Mouse (Mus musculus): Measurements from ENCODE around the gene Crispld2. TPM values are rescaled to one million over a fixed set of nuclear protein-coding genes. Genes with fewer than 3 reads are reported as not detected.

The Crispld2 gene
- polyA plus RNA-seq, 1 experiment from 2014 or later: 2.3 TPM

GRCm38 (mm10) chr8:119986174-119986573 lies 6.1 kb upstream of the Crispld2 start:
- H3K27me3 ChIP-seq (ENCODE audit: control insufficient read depth, insufficient read depth, low read length): peaks cover 1% of the 10 kb centered on the region; the same call in 1 of the 2 replicates
- no peaks in the 10 kb centered on the region for H3K4me1 ChIP-seq (ENCODE audit: control insufficient read depth, insufficient read depth, low read length)
- no peak overlapping the region for H3K4me3 ChIP-seq (ENCODE audit: low read depth, low read length)
- H3K36me3 ChIP-seq (ENCODE audit: control insufficient read depth, insufficient read depth, low read length): no peaks in the 10 kb centered on the region
- no peak overlapping the region for H3K27ac ChIP-seq (ENCODE audit: low read depth, low read length)
- H3K9ac ChIP-seq (ENCODE audit: low read length): no peak overlapping the region
- no peak for ATAC-seq (ENCODE audit: low FRiP score)
- H3K9me3 ChIP-seq (ENCODE audit: control insufficient read depth, low read length): no peaks in the 10 kb centered on the region
- no peak for DNase-seq (ENCODE audit: low spot score, missing footprints)
- 71% methylated on average over 5 of the region's 5 CpGs for WGBS
- no peak overlapping the region for H3K4me2 ChIP-seq

GRCm38 (mm10) chr8:119988087-119988486 lies 4.2 kb upstream of the Crispld2 start:
- DNase-seq (ENCODE audit: low spot score, missing footprints) (no peak), ATAC-seq (ENCODE audit: low FRiP score) (no peak)
- WGBS: 80% methylated on average over 15 of the region's 15 CpGs
- peaks cover 18% of the 10 kb centered on the region for H3K27me3 ChIP-seq (ENCODE audit: control insufficient read depth, insufficient read depth, low read length)
- H3K4me1 ChIP-seq (ENCODE audit: control insufficient read depth, insufficient read depth, low read length): peaks cover 3% of the 10 kb centered on the region; the same call in 1 of the 2 replicates
- H3K36me3 ChIP-seq (ENCODE audit: control insufficient read depth, insufficient read depth, low read length): no peaks in the 10 kb centered on the region
- no peak overlapping the region for H3K4me3 ChIP-seq (ENCODE audit: low read depth, low read length)
- no peaks in the 10 kb centered on the region for H3K9me3 ChIP-seq (ENCODE audit: control insufficient read depth, low read length)
- no peak overlapping the region for H3K4me2 ChIP-seq
- no peak overlapping the region for H3K27ac ChIP-seq (ENCODE audit: low read depth, low read length)
- H3K9ac ChIP-seq (ENCODE audit: low read length): no peak overlapping the region

- Histone ChIP-seq H3K36me3 (ENCODE audit: control insufficient read depth, insufficient read depth, low read length) (no peaks in the 10 kb centered on the region), H3K4me1 (ENCODE audit: control insufficient read depth, insufficient read depth, low read length) (peaks cover 3% of the 10 kb centered on the region; the same call in 1 of the 2 replicates), H3K9me3 (ENCODE audit: control insufficient read depth, low read length) (no peaks in the 10 kb centered on the region), H3K4me2 (no peak overlapping the region), H3K9ac (ENCODE audit: low read length) (no peak overlapping the region), H3K27ac (ENCODE audit: low read depth, low read length) (no peak overlapping the region), H3K27me3 (ENCODE audit: control insufficient read depth, insufficient read depth, low read length) (peaks cover 24% of the 10 kb centered on the region), H3K4me3 (ENCODE audit: low read depth, low read length) (no peak overlapping the region)
- 85% methylated on average over 7 of the region's 7 CpGs for WGBS
- DNase-seq (ENCODE audit: low spot score, missing footprints) (no peak), ATAC-seq (ENCODE audit: low FRiP score) (no peak)
Measured at GRCm38 (mm10) chr8:119994114-119994513, 1.9 kb downstream of the Crispld2 start.

- peaks cover 3% of the 10 kb centered on the region; the same call in 1 of the 2 replicates for H3K4me1 ChIP-seq (ENCODE audit: control insufficient read depth, insufficient read depth, low read length)
- whole genome bisulfite sequencing: 74% methylated on average over 6 of the region's 6 CpGs
- no peak overlapping the region for H3K9ac ChIP-seq (ENCODE audit: low read length)
- H3K4me3 ChIP-seq (ENCODE audit: low read depth, low read length): no peak overlapping the region
- no peaks in the 10 kb centered on the region for H3K36me3 ChIP-seq (ENCODE audit: control insufficient read depth, insufficient read depth, low read length)
- H3K27ac ChIP-seq (ENCODE audit: low read depth, low read length): no peak overlapping the region
- DNase-seq (ENCODE audit: low spot score, missing footprints) (no peak), ATAC-seq (ENCODE audit: low FRiP score) (no peak)
- peaks cover 24% of the 10 kb centered on the region for H3K27me3 ChIP-seq (ENCODE audit: control insufficient read depth, insufficient read depth, low read length)
- no peaks in the 10 kb centered on the region for H3K9me3 ChIP-seq (ENCODE audit: control insufficient read depth, low read length)
- H3K4me2 ChIP-seq: no peak overlapping the region
Measured at GRCm38 (mm10) chr8:119994556-119994955, 2.3 kb downstream of the Crispld2 start.

DNA sequence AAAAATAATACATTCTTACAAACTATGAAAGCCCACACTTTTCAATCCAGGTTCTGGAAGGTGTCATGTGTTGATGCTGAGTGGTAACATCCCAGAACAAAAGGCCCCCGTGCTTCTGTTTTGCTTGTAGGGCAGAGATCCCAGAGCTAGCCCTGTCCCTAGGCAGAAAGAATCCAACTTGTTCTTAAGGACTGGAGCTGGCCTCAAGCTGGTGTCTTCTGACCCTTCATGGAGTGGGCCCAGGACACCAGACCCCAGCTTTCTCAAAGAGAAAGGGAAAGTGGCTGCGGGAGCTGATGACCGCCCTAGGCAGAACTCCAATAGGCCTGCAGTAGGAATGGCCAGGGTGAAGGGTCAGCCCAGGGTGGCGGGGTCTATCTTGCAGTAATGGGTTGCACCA lies 5.0 kb downstream of the Crispld2 start:
- 85% methylated on average over 4 of the region's 4 CpGs for WGBS
- Histone ChIP-seq H3K4me2 (no peak overlapping the region), H3K27ac (ENCODE audit: low read depth, low read length) (no peak overlapping the region), H3K4me1 (ENCODE audit: control insufficient read depth, insufficient read depth, low read length) (peaks cover 3% of the 10 kb centered on the region; the same call in 1 of the 2 replicates), H3K9ac (ENCODE audit: low read length) (no peak overlapping the region), H3K27me3 (ENCODE audit: control insufficient read depth, insufficient read depth, low read length) (peaks cover 14% of the 10 kb centered on the region), H3K9me3 (ENCODE audit: control insufficient read depth, low read length) (no peaks in the 10 kb centered on the region), H3K4me3 (ENCODE audit: low read depth, low read length) (no peak overlapping the region), H3K36me3 (ENCODE audit: control insufficient read depth, insufficient read depth, low read length) (no peaks in the 10 kb centered on the region)
- DNase-seq (ENCODE audit: low spot score, missing footprints) (no peak), ATAC-seq (ENCODE audit: low FRiP score) (no peak)

DNA sequence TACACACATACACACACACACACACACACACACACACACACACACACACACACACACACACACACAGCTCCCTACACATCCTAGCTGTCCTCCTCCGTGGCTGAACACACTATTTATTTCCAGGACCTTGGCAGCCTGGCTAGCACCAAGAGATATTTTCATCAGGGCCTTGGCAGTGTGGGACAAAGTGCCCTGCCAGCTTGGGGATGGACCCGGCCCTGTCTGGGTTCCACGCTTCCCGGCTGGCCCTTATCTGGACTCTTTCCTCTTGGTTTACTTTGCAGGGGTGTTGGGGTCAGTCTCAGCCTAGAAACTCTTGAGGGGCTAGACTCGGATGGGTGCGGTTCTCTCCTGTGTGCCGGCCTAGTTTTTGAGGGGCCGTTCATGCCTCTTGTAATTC lies 8.2 kb downstream of the Crispld2 start:
- no peaks in the 10 kb centered on the region for H3K9me3 ChIP-seq (ENCODE audit: control insufficient read depth, low read length)
- ATAC-seq (ENCODE audit: low FRiP score) (no peak), DNase-seq (ENCODE audit: low spot score, missing footprints) (no peak)
- H3K27me3 ChIP-seq (ENCODE audit: control insufficient read depth, insufficient read depth, low read length): no peaks in the 10 kb centered on the region
- H3K4me2 ChIP-seq: no peak overlapping the region
- no peaks in the 10 kb centered on the region for H3K4me1 ChIP-seq (ENCODE audit: control insufficient read depth, insufficient read depth, low read length)
- no peaks in the 10 kb centered on the region for H3K36me3 ChIP-seq (ENCODE audit: control insufficient read depth, insufficient read depth, low read length)
- H3K4me3 ChIP-seq (ENCODE audit: low read depth, low read length): no peak overlapping the region
- H3K27ac ChIP-seq (ENCODE audit: low read depth, low read length): no peak overlapping the region
- no peak overlapping the region for H3K9ac ChIP-seq (ENCODE audit: low read length)
- WGBS: 76% methylated on average over 8 of the region's 8 CpGs

DNA sequence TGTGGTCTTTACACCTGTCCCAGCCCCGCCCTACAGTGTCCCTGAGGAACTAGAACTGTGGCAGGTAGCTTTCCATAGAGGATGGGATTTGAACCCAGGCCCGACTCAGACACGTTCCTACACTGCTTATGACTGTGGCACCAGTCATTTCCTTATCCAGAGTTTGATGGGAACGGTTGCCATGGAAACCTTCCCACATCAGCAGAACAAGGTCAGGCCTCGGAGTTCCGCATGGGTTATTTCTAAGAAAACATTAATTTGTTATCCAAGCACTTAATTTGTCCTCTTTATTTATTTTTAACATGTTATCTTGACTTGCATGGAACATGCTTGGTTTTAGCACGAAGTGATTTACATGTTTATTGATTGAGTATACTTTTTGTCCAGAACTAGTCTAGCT lies 9.5 kb downstream of the Crispld2 start:
- DNase-seq (ENCODE audit: low spot score, missing footprints): no peak
- Histone ChIP-seq H3K36me3 (ENCODE audit: control insufficient read depth, insufficient read depth, low read length) (no peaks in the 10 kb centered on the region), H3K4me1 (ENCODE audit: control insufficient read depth, insufficient read depth, low read length) (no peaks in the 10 kb centered on the region), H3K9me3 (ENCODE audit: control insufficient read depth, low read length) (no peaks in the 10 kb centered on the region), H3K27ac (ENCODE audit: low read depth, low read length) (no peak overlapping the region), H3K4me3 (ENCODE audit: low read depth, low read length) (no peak overlapping the region), H3K9ac (ENCODE audit: low read length) (no peak overlapping the region), H3K27me3 (ENCODE audit: control insufficient read depth, insufficient read depth, low read length) (no peaks in the 10 kb centered on the region), H3K4me2 (no peak overlapping the region)
- 69% methylated on average over 7 of the region's 7 CpGs for WGBS
- no peak for ATAC-seq (ENCODE audit: low FRiP score)

DNA sequence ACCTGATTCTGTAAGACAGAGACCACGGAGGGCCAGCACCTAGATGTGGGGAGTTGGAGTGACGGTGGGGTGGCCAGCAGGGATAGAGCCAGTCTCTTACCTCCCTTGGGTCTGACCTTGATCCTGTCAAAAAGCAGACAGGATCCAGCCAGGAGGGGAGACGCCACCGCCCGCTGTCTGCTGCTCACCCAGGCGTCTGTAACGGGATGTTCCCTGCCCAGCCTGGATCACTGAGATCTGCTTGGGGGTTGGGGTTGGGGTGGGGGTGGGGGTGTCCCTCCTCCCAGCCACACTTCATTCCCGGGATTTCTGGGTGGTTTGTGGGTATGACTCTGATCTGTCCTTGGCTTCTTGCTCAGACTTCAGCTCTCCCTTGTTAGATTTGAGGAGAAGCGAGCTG lies 10.1 kb downstream of the Crispld2 start:
- Histone ChIP-seq H3K4me2 (no peak overlapping the region), H3K9ac (ENCODE audit: low read length) (no peak overlapping the region), H3K4me3 (ENCODE audit: low read depth, low read length) (no peak overlapping the region), H3K4me1 (ENCODE audit: control insufficient read depth, insufficient read depth, low read length) (no peaks in the 10 kb centered on the region), H3K36me3 (ENCODE audit: control insufficient read depth, insufficient read depth, low read length) (no peaks in the 10 kb centered on the region), H3K27me3 (ENCODE audit: control insufficient read depth, insufficient read depth, low read length) (no peaks in the 10 kb centered on the region), H3K9me3 (ENCODE audit: control insufficient read depth, low read length) (no peaks in the 10 kb centered on the region), H3K27ac (ENCODE audit: low read depth, low read length) (no peak overlapping the region)
- no peak for ATAC-seq (ENCODE audit: low FRiP score)
- DNase-seq (ENCODE audit: low spot score, missing footprints): no peak
- 60% methylated on average over 9 of the region's 9 CpGs for WGBS

DNA sequence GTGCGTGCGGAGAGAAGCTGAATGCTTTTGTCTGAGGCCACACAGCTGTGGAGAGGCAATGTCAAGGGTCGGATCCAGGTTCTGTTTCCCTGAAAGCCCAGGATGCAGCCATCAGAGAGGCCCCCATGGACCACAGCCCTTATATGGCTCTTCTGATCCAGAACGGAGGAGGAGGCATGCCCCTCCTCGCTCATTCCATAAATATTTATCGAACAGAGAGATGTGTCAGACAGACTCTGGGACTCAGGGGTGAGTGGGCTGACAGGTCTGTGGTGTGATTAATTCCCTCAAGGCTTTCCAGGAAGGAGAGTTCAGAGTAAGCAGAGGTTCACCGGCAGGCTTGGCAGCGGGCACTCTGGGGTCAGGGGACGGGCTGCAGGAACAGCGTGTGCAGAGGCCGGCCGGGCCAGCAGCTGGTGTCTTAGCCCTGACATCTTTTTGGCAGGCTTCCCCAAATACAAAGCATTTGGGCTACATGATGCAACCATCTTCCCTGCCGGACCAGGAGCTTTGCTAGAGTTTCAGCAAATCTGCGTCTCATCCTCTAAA lies 12.0 kb downstream of the Crispld2 start:
- 62% methylated on average over 14 of the region's 14 CpGs for WGBS
- Histone ChIP-seq H3K9ac (ENCODE audit: low read length) (0 out of 2 replicates have a peak overlapping the region, but pooled peaks have one; percentile 34), H3K4me3 (ENCODE audit: low read depth, low read length) (no peak overlapping the region), H3K9me3 (ENCODE audit: control insufficient read depth, low read length) (no peaks in the 10 kb centered on the region), H3K36me3 (ENCODE audit: control insufficient read depth, insufficient read depth, low read length) (no peaks in the 10 kb centered on the region), H3K27me3 (ENCODE audit: control insufficient read depth, insufficient read depth, low read length) (no peaks in the 10 kb centered on the region), H3K27ac (ENCODE audit: low read depth, low read length) (no peak overlapping the region), H3K4me1 (ENCODE audit: control insufficient read depth, insufficient read depth, low read length) (no peaks in the 10 kb centered on the region), H3K4me2 (no peak overlapping the region)
- ATAC-seq (ENCODE audit: low FRiP score) (no peak), DNase-seq (ENCODE audit: low spot score, missing footprints) (no peak)
